Mouse (Mus musculus) gastrocnemius, postnatal 14 days (tissue): Measurements from ENCODE around the gene Armc9. TPM values are rescaled to one million over a fixed set of nuclear protein-coding genes. Genes with fewer than 3 reads are reported as not detected.

Experiments used
- DNase-seq: peaks from one replicate; pipeline ENCODE4 v3.0.0; 2021; ENCODE audit warnings: mixed read lengths
- intact Hi-C: fragments of 180-260 bp; cut with DNase I; formaldehyde crosslinking; loops from one replicate; pipeline ENCODE4 v1.15.1; 2025; ENCODE audit warnings: low total_unique reads
- total RNA-seq, 2 experiments: library from RNA; stranded (reverse); gene quantifications; 2 replicates each; pipeline ENCODE4 v1.2.3; 2021

The Armc9 gene
- total RNA-seq, 2 experiments from 2014 or later: 2.5 to 2.6 TPM

- DNase-seq: peak; percentile 69
- intact Hi-C loops: no loop called here
Measured at GRCm38 (mm10) chr1:86303063-86303872, 148.7 kb downstream of the Armc9 start.

- intact Hi-C loops: no loop called here
- no peak for DNase-seq
Measured at GRCm38 (mm10) chr1:86303873-86304250, 149.3 kb downstream of the Armc9 start.

GRCm38 (mm10) chr1:86306686-86307085 is 152.1 kb downstream of the Armc9 start:
- DNase-seq: no peak
- intact Hi-C loops: no loop called here

- intact Hi-C loops: no loop called here
- no peak for DNase-seq
Measured at GRCm38 (mm10) chr1:86307177-86307762, 152.7 kb downstream of the Armc9 start.

DNA sequence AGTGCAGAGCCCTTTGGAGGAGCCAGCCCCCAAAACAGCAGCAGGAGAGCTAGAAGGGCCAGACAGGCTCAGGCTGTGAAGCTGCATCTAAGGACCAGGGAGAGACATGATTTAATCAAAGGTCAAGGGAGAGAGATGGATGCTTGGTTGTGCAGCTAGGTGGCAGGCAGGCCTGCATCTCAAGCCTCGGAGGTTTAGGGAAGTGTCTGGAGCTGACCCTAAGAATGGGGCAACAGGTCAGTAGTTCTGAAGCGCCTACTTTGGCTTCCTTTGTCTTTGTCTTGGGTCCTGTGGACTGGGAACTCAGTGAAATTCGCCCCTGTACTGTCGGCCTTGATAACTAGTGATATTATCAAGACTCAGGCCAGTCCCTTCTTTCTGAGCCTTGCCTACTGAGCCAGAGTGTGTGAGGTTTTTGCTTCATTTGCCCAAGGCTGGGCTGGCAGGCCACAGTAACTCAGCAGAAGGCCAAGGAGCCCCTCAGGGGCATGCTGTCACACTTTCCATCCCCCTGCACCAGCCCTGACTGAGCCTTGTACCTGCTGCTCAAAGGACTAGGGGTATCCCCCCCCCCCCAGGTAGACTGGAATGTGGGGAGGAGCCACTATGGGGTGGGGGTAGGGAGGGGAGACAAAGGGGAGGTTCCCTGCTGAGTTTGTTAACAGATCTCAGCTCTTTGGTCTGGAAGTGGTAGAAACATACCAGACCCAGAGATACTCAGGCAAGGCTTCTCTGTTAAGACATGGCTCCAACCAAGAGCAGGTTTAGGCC is 153.5 kb downstream of the Armc9 start:
- intact Hi-C loops: no loop called here
- DNase-seq: no peak

DNA sequence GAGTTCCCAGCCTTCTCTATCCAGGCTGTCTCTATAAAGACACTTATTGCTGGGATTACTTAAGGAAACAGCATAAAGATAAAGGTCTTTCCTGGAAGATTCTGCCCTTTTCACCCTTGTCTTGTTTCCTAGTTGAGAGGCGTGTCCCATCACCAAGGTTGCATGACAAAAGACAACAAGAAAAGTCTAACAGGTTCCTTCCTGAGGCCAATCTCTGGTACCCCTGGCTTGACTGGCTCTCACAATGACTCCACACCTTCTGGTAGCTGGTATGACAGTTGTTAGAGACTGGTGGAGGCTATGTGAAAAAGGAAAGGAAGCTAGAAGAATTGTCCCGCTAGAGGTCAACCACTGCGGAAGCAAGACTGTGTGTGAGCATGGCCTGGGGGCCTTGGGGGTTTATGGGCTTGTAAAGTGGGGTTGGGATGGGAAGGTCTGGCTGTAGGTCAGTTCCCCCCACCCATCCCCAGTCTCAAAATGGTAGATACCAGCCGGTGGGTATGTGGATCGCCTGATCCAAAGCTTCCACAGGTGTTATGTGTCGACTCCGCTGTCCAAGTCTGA is 154.8 kb downstream of the Armc9 start:
- no peak for DNase-seq
- intact Hi-C loops: no loop called here

DNA sequence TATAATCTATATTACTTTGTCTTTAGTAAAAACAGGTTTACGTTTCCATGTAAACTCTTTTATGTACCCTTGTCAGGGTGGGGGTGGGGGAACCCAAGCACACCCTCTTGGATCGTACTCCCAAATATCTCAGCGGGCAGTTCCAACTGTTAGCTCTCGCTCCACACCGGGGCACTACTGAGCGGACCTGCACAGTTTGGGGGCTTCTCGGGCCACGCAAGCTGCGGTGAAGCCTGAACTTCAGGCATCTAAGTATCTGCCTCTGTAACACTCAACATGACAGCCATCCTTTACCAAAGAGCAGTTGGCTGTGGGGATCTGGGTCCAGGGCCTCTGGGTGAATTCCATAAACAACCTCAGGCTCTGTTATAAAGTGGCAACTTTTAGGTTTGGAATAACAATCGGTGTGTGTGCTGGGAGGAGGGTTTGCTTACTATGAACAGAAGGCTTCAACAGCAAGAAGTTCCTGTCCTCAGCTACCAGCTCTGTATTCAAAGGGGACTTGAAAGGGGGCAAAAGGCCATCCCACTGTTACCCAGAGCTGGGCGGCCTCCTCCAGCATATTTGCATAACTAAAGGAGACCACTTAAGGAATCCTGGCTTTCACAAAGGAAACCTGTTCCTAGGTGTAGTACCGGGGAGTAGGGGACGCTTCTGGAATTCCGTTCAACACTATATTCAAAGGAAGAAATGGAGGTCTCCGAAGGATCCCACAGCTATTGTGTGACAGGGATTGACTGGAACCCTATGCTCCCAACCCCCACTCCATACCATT is 156.1 kb downstream of the Armc9 start:
- no peak for DNase-seq
- intact Hi-C loops: no loop called here

DNA sequence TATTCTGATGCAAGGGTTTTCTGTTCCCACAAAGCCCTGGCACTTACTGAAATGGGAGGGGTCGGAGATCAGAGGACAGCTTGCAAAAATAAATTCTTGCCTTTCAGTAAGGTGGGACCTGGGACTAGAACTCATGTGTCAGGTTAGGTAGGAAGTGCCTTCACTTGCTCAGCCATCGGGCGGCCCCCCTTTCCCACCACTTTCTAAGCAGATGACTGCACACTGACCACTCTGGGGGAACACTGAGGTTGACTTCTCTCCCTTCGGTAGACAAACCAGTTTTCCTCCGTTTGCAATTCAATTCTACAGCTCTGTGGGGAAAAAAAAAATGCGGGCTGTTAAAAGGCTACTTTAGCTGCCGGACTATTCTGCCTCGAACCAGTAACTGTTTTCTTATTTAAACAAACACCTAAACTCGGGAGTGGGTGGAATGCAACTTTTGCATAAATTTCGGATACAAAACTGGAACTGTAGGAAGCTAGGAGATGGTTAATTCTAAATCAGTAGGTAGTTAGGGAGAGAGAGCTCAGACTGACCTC is 157.0 kb downstream of the Armc9 start:
- no peak for DNase-seq
- intact Hi-C loops: no loop called here

GRCm38 (mm10) chr1:86312269-86312668 is 157.7 kb downstream of the Armc9 start:
- DNase-seq: no peak
- intact Hi-C loops: no loop called here

DNA sequence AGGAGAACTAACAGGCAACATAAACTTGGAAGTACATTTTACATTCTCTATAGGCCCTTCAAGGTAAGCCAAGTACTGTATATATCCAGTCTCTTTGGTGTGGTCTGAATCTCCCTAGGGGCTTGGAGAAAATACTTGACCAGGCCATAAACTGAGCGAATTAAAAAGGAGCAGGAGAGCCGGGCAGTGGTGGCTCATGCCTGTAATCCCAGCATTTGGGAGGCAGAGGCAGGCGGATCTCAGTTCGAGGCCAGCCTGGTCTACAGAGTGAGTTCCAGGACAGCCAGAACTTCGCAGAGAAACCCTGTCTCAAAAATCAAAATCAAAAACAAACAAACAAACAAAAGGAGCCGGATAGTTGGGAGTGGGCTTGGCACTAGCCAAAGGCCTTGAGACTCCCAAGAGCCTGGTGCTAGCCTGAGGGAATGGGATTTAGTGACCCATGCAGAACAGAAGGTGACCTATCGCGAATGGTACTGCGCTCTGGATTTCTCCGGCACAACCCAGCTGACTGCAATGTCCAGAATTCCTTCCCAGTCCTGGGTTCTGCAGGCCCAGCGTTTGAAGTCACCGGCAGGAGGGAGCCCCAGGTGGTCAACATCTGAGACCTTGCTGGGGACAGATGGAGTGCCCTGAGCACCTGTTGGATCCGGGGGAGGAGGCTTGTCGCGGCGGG is 158.7 kb downstream of the Armc9 start:
- intact Hi-C loops: no loop called here

GRCm38 (mm10) chr1:86313772-86314125 is 159.2 kb downstream of the Armc9 start:
- intact Hi-C loops: no loop called here
- DNase-seq: no peak

More for the DNA sequence above, 158.7 kb downstream of the Armc9 start:
- DNase-seq: no peak

DNA sequence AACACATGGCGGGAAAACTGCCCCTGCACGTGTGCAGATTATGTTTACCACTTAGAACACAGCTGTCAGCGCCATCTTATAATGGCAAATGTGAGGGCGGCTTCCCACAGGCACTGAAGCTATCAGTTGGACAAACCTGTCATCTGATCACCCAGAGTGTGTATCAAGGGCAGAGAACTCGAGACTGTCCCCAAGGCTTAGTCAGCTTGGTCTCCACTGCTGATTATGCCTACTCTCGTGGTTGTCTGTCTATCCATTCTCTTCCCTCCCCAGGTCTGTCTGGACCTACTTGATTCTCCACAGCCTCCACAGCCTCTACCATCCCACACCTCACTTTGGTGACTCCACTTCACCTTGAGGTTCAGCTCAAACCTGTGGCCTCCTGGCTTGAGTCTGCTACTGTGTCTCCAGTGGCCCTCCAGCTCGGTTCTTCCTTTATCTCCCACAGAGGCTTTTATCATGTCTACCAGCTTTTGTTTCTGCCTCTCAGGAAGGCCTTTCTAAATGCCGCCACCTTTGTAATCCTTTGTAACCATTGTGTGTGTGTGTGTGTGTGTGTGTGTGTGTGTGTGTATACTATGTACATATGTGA is 166.3 kb downstream of the Armc9 start:
- intact Hi-C loops: no loop called here
- DNase-seq: no peak

Other genes with a start within 250 kb of the Armc9 start
- gene 4933407L21Rik, start 226.3 kb upstream of the Armc9 start, total RNA-seq: under 1 TPM; 0.31 to 0.33 TPM
- gene Gpr55, start 193.8 kb upstream of the Armc9 start, total RNA-seq: not detected
- not detected for gene Spata3, start 138.0 kb upstream of the Armc9 start, total RNA-seq
- under 1 TPM; 0.06 to 0.07 TPM for gene 2810459M11Rik, start 108.9 kb upstream of the Armc9 start, total RNA-seq
- 10 to 100 TPM; 91.4 to 97.4 TPM for gene Psmd1, start 90.4 kb upstream of the Armc9 start, total RNA-seq
- under 1 TPM; 0.31 to 0.80 TPM for gene Htr2b, start 42.8 kb upstream of the Armc9 start, total RNA-seq
- gene Gm21972, start 21.1 kb upstream of the Armc9 start, total RNA-seq: under 1 TPM; 0.44 to 0.68 TPM
- under 1 TPM in 1 of 2 experiments, not detected in 1; 0.12 TPM for gene B3gnt7, start 148.1 kb downstream of the Armc9 start, total RNA-seq
- gene Ncl, start 204.6 kb downstream of the Armc9 start, total RNA-seq: 100 to 1,000 TPM; 107 to 120 TPM